Mouse (Mus musculus): ENCODE data around the gene Slc22a14. TPM values are rescaled to one million over a fixed set of nuclear protein-coding genes. Genes with fewer than 3 reads are reported as not detected.
"Not testable (repeated sequence)": the region's sequence is repeated elsewhere in the genome, so short reads cannot be mapped to it uniquely, and the experiment has no call there.

Gene Slc22a14
- polyA plus RNA-seq, 1 experiment: 0.29 TPM

DNA sequence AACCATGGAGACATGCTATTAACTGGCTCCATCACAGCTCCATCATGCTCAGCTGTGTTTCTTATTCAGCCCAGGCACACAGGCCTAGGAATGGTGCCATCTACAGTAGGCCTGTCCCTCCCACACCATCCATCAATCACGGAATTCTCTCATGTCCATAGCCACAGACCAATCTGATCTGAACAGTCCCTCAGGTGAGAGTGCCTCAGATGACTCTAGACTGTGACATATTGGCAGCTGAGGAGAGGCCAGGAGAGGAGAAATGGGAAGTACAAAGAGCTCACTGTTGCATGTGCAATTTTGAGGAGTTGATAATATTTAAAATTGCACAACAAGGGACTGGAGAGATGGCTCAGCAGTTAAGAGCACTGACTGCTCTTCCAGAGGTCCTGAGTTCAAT is 29.5 kb upstream of the Slc22a14 start:
- no peaks in the 10 kb centered on the region for H3K4me1 ChIP-seq (ENCODE audit: control insufficient read depth, insufficient read depth, low read length)
- no peak overlapping the region for H3K4me3 ChIP-seq (ENCODE audit: insufficient read depth, low read length)
- TF ChIP-seq CTCF (IDR thresholded peaks at IDR 0.05; ENCODE audit: extremely low read depth, insufficient read depth, low read length) (no peak), POLR2A (IDR thresholded peaks at IDR 0.05; ENCODE audit: extremely low read depth, insufficient read depth, low read length) (no peak)
- no peak overlapping the region for H3K27ac ChIP-seq (ENCODE audit: insufficient read depth, low read length)

DNA sequence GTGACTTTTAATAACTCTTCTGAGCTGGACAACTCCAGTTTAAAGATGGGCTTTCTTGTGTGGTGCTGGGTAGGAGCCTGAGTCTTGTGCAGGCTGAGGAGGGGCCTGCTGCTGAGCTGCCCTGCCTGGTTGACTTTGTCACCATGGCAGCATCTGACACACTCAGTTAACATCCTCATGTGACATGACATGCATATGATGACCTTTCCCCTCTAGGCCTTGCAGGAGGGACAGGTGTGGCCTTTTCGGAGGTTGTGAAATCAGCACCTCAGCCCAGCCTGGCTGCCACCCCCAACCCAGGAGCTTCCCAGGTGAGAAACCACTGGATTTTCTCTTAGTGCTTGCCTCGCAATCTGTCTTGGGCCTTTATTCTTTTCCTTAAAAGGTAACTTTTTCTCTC is 24.9 kb upstream of the Slc22a14 start:
- Histone ChIP-seq H3K4me1 (ENCODE audit: control insufficient read depth, insufficient read depth, low read length) (no peaks in the 10 kb centered on the region), H3K4me3 (ENCODE audit: insufficient read depth, low read length) (no peak overlapping the region), H3K27ac (ENCODE audit: insufficient read depth, low read length) (no peak overlapping the region)
- TF ChIP-seq POLR2A (IDR thresholded peaks at IDR 0.05; ENCODE audit: extremely low read depth, insufficient read depth, low read length): no peak
- no peak for TF ChIP-seq CTCF (IDR thresholded peaks at IDR 0.05; ENCODE audit: extremely low read depth, insufficient read depth, low read length)

DNA sequence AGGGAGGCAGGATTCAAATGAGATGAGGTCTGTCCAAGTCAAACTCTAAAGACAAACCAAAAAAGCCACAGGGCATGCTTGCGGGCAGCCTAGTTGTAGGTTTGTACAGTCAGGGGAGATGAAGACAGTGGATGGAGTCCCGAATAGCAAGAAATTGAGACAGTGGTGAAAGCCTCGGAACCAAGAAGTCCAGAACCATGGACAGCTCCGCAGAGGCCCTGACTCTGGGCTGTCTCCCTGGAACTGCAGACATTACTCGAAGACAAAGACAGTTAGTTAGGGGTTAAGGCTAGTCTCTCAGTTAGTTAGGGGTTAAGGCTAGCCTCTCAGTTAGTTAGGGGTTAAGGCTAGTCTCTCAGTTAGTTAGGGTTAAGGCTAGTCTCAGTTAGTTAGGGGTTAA is 23.6 kb upstream of the Slc22a14 start:
- no peak for TF ChIP-seq POLR2A (IDR thresholded peaks at IDR 0.05; ENCODE audit: extremely low read depth, insufficient read depth, low read length)
- Histone ChIP-seq H3K4me3 (ENCODE audit: insufficient read depth, low read length) (no peak overlapping the region), H3K4me1 (ENCODE audit: control insufficient read depth, insufficient read depth, low read length) (no peaks in the 10 kb centered on the region)

DNA sequence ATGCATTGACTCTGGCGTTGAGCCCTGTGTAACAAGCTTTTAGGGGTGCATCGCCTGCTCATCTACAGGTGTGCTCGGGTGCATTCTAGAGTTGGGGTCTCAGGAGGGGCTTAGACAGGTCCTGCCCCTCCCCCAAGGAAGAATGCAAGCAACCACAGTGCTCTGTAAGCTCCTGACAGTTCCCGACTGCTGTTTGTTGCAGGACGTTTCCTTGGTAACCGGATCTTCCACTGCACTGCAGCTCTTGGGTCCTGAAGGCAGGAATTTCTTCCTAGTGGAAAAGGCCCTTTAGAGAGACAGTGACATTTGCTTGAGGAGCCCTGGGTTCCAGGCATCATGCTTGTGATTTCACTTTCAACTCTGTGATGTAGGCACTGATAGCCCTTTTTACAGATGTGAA is 17.2 kb upstream of the Slc22a14 start:
- Histone ChIP-seq H3K27ac (ENCODE audit: insufficient read depth, low read length) (no peak overlapping the region), H3K4me1 (ENCODE audit: control insufficient read depth, insufficient read depth, low read length) (no peaks in the 10 kb centered on the region), H3K4me3 (ENCODE audit: insufficient read depth, low read length) (no peak overlapping the region)
- no peak for TF ChIP-seq POLR2A (IDR thresholded peaks at IDR 0.05; ENCODE audit: extremely low read depth, insufficient read depth, low read length)
- TF ChIP-seq CTCF (IDR thresholded peaks at IDR 0.05; ENCODE audit: extremely low read depth, insufficient read depth, low read length): no peak

More for the DNA sequence above, 23.6 kb upstream of the Slc22a14 start:
- H3K27ac ChIP-seq (ENCODE audit: insufficient read depth, low read length): no peak overlapping the region

DNA sequence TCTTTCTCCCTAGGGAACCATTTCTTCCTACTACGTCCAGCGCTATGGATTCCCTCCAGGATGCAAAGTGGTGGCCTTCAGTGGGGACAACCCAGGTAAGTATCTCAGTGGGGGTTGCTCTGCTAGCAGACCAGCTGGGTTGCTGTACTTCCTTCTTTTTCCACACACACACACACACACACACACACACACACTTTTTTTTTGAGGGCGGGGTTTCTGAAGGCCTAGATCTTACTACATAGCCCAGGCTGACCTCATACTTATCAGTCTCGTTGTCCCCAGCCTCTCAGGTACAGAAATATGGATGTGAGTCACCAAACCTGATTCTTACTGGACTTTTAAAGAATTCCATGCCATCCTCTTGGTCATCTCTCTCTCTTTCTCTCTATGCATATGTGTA is 12.9 kb upstream of the Slc22a14 start:
- Histone ChIP-seq H3K4me1 (ENCODE audit: control insufficient read depth, insufficient read depth, low read length) (no peaks in the 10 kb centered on the region), H3K27ac (ENCODE audit: insufficient read depth, low read length) (no peak overlapping the region), H3K4me3 (ENCODE audit: insufficient read depth, low read length) (no peak overlapping the region)
- TF ChIP-seq CTCF (IDR thresholded peaks at IDR 0.05; ENCODE audit: extremely low read depth, insufficient read depth, low read length) (no peak), POLR2A (IDR thresholded peaks at IDR 0.05; ENCODE audit: extremely low read depth, insufficient read depth, low read length) (no peak)

DNA sequence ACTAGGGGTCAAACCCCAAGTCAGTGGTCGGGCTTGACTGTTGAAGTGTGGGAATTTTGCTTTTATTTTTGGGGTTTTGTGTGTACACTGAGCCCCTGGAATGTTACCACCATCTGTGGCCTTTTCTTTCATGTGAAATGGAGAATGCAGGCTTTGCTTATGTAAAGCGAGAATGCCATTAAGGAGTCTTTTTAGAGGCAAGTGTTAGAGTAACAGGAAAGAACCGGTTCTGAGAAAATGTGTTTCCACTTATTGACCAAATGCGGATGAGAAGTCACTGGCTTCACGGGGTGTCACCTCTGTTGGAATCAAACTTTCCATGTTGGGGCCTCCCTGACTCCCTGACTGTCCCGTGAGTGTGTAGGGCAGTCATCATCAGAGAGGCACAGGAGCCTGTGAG is 10.2 kb upstream of the Slc22a14 start:
- Histone ChIP-seq H3K4me1 (ENCODE audit: control insufficient read depth, insufficient read depth, low read length) (no peaks in the 10 kb centered on the region), H3K27ac (ENCODE audit: insufficient read depth, low read length) (no peak overlapping the region), H3K4me3 (ENCODE audit: insufficient read depth, low read length) (no peak overlapping the region)
- TF ChIP-seq POLR2A (IDR thresholded peaks at IDR 0.05; ENCODE audit: extremely low read depth, insufficient read depth, low read length) (no peak), CTCF (IDR thresholded peaks at IDR 0.05; ENCODE audit: extremely low read depth, insufficient read depth, low read length) (no peak)

DNA sequence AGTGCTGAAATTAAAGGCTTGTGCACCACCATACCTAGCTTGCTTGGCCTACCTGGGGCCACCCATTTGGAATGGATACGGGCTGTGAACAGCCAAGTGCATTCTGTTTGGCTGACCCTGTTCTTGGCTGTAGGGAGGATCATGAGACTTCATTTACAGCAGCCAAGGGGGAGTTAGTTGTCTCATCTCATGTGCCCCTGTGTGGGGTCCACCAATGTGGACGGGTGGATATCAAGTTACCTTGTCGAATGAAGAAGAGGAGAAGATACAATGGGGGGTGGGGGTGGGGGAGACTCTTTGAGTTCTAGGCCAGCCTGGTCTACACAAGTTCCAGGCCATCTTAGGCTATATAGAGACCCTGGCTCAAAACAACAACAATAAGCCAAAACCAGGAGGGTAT is 9.7 kb upstream of the Slc22a14 start:
- Histone ChIP-seq H3K4me1 (ENCODE audit: control insufficient read depth, insufficient read depth, low read length) (no peaks in the 10 kb centered on the region), H3K27ac (ENCODE audit: insufficient read depth, low read length) (no peak overlapping the region), H3K4me3 (ENCODE audit: insufficient read depth, low read length) (no peak overlapping the region)
- TF ChIP-seq POLR2A (IDR thresholded peaks at IDR 0.05; ENCODE audit: extremely low read depth, insufficient read depth, low read length) (no peak), CTCF (IDR thresholded peaks at IDR 0.05; ENCODE audit: extremely low read depth, insufficient read depth, low read length) (no peak)

DNA sequence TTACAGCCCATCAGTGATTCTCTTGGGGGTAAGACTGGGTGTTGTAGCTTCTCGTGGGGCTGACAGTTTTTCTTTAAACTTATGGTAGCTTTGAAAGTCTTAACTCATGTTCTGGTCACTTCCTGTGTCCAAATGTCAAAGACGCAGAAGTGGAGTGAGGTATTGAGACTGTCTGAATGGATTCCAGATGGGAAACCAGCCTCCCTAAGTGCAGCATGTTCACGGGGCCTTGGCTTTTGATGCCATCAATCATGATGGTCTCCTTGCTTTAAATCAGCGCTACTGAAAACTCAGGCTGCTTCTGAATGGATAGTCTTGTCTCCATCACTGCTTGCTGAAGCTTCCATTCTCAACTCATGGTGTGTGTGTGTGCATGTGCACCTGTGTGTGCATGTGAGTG is 5.9 kb upstream of the Slc22a14 start:
- Histone ChIP-seq H3K27ac (ENCODE audit: insufficient read depth, low read length) (no peak overlapping the region), H3K4me1 (ENCODE audit: control insufficient read depth, insufficient read depth, low read length) (no peaks in the 10 kb centered on the region), H3K4me3 (ENCODE audit: insufficient read depth, low read length) (no peak overlapping the region)
- TF ChIP-seq POLR2A (IDR thresholded peaks at IDR 0.05; ENCODE audit: extremely low read depth, insufficient read depth, low read length) (no peak), CTCF (IDR thresholded peaks at IDR 0.05; ENCODE audit: extremely low read depth, insufficient read depth, low read length) (no peak)

DNA sequence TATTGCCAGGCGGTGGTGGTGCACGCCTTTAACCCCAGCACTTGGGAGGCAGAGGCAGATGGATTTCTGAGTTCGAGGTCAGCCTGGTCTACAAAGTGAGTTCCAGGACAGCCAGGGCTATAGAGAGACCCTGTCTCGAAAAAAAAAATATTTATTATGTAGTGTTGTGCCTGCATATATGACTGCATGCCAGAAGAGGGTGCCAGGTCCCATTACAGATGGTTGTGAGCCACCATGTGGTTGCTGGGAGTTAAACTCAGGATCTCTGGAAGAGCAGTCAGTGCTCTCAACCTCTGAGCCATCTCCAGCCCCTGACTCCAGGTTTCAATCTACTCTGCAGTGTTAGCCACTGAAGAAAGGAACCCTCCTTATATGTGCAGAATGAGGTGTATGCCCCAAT is 5.4 kb upstream of the Slc22a14 start:
- H3K4me1 ChIP-seq (ENCODE audit: control insufficient read depth, insufficient read depth, low read length); H3K27ac ChIP-seq (ENCODE audit: insufficient read depth, low read length); H3K4me3 ChIP-seq (ENCODE audit: insufficient read depth, low read length): not testable (repeated sequence)

DNA sequence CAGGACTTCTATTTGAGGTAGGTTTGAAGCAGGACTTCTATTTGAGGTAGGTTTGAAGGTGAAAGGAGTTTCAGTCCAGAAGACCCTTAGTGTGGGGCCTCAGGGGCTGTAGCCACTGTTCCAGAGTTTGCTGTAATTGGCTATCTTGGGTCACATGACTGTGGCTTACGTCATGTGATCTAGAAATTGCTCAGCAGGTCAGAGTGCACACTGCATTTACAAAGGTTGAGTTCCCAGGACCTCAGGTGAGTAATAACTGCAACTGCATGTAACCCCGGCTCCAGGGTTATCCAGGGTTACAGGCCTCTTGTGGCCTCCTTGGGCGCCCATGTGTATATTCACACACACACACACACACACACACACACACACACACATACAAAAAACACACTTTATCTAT is 3.0 kb upstream of the Slc22a14 start:
- Histone ChIP-seq H3K27ac (ENCODE audit: insufficient read depth, low read length) (no peak overlapping the region), H3K4me1 (ENCODE audit: control insufficient read depth, insufficient read depth, low read length) (no peaks in the 10 kb centered on the region), H3K4me3 (ENCODE audit: insufficient read depth, low read length) (no peak overlapping the region)
- TF ChIP-seq CTCF (IDR thresholded peaks at IDR 0.05; ENCODE audit: extremely low read depth, insufficient read depth, low read length) (no peak), POLR2A (IDR thresholded peaks at IDR 0.05; ENCODE audit: extremely low read depth, insufficient read depth, low read length) (no peak)

DNA sequence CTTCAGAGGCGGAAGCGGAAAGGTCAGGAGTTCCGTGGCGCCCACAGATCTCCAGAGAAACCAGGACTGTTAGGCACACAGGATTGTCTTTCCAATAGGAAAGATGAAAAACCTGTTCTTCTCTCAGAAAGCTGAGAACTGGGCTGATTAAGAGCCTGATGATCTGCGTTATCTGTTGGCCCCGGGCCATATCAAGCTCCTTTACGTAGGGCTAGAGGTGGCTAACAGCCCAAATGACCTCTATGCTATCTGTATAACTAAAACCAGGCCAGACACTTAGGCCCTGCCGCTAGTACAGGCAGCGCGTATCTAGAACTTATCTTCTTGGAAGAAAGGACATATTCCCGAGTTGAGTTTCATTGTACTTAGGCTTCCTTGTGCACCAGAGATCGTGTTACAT is 2.1 kb downstream of the Slc22a14 start:
- no peak overlapping the region for H3K27ac ChIP-seq (ENCODE audit: insufficient read depth, low read length)
- H3K4me3 ChIP-seq (ENCODE audit: insufficient read depth, low read length): no peak overlapping the region
- no peaks in the 10 kb centered on the region for H3K4me1 ChIP-seq (ENCODE audit: control insufficient read depth, insufficient read depth, low read length)
- TF ChIP-seq POLR2A (IDR thresholded peaks at IDR 0.05; ENCODE audit: extremely low read depth, insufficient read depth, low read length) (no peak), CTCF (IDR thresholded peaks at IDR 0.05; ENCODE audit: extremely low read depth, insufficient read depth, low read length) (no peak)
